Mouse (Mus musculus) liver, adult (tissue): ENCODE measurements at regions not wholly inside any gene's neighbourhood (a gene's known extent, or its start where the extent isn't known, plus 50 kb on each side); places are given as distances from the start of the nearest gene placed in this dataset.

Experiments
- GATA4 ChIP-seq: IDR thresholded peaks from 2 replicates; pipeline ENCODE4 v1.6.1; 2014; ENCODE audit warnings: mild to moderate bottlenecking, low read length; ENCODE audit not compliant: insufficient replicate concordance

DNA sequence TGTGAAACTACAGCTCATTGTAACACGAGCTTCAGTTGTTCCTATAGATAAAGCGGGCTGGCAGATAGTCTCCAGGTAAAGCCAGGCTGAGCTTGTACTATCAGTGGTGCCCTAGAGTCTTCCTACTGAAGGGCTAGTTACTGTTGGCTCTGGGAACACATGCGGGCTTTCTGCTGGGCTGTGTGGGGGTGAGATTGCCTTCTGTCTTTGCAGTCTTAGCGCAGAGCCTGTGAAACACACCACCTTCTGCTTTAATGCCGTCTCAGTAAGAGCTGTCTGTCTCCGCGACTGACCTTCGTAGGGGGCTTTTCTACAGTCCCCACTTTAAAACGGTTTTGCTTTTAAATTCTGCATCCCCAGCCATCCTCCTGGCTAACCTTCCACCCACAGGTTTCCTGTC, 76.7 kb downstream of the Trim29 start:
- no peak for TF ChIP-seq GATA4

DNA sequence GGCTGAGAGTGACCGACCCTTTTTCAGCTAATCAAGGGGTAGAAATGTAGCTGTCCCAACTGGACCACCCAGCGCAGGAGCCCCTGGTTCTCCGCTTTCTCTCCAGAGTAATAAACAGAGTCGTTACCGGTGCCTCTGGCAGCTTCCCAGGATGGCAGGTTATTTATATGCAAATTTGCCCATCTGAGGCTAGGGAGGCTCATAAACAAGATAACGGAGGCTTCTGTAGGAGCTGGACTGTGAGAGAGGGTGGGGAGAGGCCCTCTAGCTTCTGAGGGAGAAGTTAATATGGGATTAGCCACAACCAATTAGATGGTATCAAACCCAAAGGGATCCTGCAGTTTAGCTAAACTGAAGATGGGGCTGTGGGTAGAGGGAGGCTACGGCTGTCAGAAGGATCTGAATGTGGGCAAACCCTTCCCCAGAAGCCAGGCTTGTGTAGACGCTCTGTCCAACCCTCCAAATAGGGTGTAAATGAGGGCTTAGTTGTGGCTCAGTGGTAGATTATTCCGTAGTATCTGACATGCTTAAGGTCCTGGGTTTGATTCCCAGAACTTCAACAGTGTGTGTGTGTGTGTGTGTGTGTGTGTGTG, 78.9 kb downstream of the Trim29 start:
- TF ChIP-seq GATA4 = no peak

DNA sequence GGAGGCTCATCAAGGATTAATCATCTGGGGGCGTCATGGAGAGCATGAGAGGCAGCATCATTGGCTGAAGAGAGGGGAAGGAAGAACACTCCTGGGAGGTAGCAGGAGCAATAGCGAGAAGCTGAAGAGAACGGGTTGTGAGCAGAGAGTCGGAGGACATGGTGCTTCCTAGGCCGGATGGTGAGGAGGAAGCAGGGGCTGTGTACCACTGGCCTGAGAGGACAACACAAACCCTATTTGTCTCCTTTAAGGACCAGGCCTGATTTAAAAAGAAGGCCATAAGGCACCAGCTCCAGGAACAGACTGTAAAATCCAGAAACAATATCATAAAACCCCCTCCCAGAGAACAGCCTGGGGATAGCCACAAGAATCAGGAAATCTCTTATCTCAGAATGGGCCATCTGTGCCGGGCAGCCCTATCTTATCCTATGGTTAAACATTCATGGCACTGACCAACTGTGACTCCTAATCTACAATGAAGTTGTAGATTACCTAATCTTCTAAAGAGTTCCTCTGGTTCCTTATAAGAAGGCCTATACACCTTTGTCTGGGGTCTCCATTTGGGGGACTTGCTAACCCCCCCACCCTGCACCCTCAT, 81.9 kb downstream of the Trim29 start:
- TF ChIP-seq GATA4 = no peak

DNA sequence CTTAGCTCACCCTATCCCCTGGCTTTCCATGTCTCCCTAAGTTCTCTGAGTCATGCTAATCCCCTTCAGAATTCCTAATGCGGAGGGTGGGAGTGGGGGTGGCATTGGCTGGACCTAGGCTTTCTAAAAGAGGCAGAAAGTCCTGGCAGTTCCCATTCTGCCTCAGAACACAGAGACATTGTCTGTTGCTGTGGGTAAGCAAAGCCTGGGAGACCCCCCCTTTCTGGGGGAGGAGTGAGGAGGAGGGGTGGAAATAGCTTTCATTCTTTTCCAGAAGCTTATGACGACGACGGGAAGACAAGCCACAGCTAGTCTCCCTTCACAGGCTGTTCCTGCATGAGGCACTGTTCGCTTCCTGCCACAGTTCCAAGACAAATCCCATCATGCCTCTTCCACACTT, 83.6 kb downstream of the Trim29 start:
- no peak for TF ChIP-seq GATA4

DNA sequence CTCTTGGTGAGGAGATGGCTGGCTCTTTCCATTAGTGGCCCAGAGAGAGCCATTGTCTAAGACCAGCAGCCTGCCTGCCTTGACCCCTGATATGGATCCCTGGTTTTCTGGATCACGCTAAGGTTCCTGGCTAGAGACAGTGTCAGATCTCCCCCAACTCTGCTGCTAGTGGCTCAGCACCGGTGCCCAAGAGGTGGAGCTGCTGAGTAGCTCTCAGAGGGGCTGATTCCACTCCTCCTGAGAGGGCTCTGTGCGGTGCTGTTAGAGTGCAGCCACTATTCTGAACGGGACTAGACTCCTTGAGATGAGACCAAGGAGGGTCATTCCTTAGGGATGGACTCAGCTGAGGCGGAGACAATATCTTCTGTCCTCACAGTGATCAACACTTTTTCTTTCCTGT, 84.6 kb downstream of the Trim29 start:
- TF ChIP-seq GATA4 = no peak

DNA sequence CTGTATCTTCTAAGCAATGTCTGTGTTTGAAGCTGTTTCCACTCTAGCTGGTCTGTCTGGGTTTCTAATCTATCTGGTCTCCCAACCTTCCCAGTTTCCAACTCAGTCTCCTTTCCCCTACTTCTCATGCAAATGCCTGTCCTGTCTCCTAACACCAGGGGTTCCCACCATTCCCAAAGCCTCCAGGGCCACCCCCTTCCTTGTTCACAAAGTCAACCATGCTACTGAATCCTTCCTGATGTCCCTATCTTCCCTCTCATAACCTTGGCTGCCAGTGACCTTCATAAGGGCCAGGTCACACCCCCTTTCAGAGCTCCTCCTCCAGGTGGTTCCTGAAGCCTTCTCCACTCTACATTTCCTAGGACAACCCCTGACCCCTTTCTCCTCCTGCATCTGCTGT, 85.9 kb downstream of the Trim29 start:
- no peak for TF ChIP-seq GATA4

DNA sequence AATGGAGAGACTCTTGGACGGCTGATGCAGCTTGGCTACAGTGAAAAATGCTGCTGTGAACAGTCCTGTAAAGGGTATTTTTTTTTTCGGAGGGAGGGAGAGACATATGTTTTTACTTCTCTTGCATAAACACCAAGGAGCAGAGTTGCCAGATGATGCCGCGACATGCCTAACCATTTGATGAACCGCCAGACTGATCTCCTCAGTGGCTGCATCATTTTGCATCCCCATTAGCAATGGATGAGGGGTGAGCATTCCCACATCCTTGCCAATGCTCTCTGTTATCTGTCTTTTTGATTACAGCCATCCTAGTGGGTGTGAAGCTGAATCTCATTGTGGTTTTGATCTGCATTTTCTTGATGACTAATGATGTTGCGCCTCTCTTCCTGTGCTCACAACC, 97.8 kb downstream of the Trim29 start:
- no peak for TF ChIP-seq GATA4

DNA sequence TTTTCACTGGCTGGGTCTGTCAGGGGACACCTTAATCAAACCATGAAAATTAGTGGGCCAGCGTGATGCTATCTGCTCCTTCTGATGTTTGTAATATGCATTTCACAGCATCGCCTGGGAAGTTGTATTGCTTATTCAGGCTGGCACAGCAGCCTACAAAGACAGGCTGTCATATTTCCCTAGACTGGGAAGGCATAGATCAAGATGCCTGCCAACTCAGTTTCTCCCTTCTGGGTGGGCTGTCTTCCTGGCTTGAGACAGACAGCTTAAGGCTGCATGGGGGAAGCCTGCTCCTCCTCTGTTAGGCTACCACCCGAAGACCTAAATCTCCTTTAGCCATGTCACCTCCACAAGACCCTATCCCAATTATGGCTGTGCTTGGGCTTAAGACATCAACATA, 101.8 kb downstream of the Trim29 start:
- no peak for TF ChIP-seq GATA4

DNA sequence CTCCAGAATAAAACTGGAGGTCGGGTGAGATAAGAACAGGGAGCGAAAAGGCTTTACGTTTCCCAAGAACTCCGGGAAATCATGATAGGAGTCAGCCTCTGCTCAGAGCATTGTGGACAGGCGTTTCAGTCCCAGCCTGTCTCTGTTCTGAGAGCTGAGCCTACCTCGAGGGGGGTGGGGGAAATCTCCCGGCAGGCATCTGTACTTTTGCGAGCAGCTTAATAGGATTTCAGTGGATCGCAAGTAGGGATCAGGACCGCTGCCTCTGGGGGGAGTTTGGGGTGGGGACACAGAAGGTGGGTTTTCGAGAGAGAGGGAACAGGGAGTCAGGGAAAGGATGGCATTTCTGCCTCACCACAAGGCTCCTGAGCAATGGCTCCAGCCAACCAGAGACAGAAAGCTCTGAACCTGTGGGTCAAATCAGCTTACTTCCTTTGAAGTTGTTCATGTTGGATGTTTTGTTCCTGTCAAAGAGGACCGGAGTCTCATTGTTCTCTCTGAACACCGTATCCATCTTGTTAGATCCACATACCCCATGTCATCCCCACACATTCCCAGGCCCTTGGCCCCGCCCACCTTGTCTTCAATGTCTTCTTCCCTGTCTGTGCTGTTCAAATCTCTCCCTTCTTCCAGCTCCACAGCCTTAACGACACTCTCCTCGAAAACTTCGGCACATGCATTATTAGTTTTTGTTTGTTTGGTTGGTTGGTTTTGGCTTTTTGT, 109.5 kb downstream of the Trim29 start:
- no peak for TF ChIP-seq GATA4

DNA sequence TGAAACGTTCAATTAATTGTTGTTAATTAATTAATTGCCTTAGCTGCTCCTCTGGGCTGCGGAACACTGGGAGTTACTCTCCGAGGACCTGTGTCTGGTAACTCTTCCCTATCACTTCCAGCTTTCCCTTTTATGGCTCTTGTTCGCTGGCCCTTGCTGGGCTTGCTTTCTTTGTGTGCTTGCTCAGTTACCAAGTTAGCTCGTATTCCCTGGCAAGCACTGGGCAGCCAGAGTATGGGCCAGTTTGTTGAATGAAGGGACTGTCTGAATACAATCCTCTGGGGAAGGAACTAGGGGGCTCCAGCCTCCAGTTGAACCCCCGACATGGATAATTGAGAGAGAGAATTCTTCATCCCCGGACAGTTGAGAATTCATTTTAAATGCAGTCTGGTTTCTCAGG, 116.4 kb downstream of the Trim29 start:
- TF ChIP-seq GATA4 = no peak

DNA sequence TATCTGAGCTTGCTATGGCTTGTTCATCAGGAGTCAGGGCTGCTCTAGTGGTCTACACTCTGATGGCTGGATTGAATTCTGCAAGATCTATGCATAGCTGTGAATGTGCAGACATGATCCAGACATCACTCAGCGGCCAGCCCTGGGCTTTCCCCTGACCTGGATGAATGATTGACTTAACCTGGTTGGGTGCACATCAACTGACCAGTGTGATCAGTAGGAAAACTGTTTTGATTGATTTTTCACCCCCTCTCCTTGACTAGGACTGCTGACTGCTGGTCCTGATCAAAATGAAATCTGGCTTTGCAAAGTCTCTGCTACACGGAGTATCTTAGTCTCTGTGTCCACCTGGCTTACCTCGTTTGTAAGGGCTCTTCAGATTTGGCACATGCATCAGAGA, 123.3 kb downstream of the Trim29 start:
- TF ChIP-seq GATA4 = no peak

DNA sequence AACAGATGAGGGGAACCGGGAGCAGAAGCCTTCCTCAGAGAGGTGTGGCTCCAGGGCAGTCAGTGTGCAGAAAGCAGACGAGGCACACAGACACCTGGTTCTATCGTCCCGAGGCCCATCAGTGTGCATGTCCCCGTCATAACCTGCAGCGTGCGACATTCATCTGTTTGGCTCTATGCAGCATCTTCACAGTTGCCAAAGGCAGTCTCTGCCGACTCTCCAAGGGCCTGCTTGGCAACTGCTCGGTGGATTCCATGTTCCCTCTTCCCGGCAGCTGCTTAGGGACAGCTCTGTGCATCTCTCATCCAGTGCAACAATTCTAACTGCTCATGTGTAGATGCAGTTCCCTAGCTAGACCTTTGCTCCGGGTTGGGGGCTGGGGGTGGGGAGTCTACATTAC, 127.8 kb downstream of the Trim29 start:
- TF ChIP-seq GATA4 = no peak

DNA sequence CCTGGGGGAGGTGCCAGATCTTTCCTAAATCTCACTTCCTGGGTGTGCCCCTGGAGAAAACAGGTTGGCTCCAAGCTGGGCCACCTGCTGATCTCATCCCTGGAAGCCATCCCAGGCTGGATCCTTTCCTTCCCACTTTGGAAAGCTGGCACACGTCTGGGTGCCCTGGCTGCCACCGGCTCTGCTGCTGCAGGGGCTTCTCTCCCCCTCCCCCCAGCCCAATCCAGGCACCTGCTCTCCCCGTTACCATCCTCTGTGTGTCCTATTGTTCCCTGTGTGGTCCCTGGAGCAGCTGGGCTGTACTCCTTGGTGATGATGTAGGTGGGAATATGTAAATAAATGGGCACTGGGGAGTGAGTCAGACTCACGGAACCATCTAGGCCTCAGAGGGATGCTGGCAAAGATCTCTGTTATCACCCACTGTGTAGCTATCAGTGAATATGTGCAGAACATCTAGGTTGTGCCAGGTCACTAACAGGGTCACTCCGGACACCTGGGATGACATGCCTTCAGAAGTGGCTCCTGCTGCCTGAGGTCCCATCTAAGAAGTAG, 130.4 kb downstream of the Trim29 start:
- no peak for TF ChIP-seq GATA4

DNA sequence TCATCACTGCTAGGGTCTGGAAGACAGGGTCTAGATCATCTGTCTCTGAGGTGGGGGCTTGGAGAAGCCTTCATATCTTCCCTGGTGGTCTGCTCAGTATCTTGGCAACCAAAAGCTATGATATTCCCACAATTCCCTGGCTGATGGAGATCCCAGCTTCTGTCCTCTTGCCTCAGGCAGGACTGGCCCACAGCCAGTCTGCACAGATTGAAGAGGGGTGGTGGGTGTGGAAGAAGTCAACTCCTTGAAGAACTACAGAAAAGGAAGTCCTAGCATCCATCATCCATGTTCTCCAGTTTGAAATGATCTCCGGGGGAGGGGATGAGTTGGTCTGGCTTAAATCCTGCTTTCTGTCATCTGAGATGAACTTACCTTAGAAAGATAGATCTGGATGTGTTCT, 134.8 kb downstream of the Trim29 start:
- no peak for TF ChIP-seq GATA4

DNA sequence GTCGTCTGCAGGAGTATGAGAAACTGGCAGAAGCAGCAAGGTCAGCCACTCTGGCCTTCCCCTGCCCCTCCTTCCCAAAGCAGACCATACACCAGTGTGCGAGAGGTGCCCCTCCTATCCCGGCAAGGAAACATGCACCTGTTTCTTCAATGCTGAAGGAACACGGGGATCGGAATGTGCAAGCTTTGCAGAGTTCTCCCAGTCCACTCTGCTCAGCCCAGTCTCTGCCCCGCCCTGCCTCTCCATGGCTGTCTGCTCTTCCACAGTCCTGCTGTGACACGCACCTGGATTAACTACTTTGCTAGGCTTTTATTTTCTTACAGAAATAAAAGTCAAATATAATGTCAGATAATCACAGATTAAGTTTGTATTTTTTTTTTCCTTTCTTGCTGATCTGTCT, 136.7 kb downstream of the Trim29 start:
- no peak for TF ChIP-seq GATA4

DNA sequence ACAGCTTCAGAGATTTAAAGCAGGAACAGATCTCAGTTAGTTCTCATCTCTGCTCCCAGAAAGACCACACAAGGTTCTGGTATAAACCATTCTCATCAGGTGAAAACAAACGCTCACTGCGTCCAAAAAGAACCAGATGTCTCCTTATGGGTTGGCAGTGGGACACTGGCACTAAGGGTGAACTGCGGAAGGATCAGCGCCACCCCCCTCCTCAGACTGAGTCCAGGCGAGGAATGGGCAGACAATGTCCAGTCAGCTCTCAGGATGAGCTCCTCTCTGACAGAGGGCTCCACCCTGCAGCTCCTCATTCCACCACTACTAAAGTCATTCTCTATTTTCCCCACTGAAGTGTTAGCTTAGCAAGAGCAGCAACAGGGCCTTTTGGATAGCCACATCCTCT, 138.3 kb downstream of the Trim29 start:
- no peak for TF ChIP-seq GATA4
